Mouse (Mus musculus): ENCODE measurements at regions not wholly inside any gene's neighbourhood (a gene's known extent, or its start where the extent isn't known, plus 50 kb on each side); places are given as distances from the start of the nearest gene placed in this dataset.

GRCm38 (mm10) chr17:69727325-69727724 lies 241.5 kb upstream of the Dlgap1 start:
- no peak for TF ChIP-seq CTCF (IDR thresholded peaks at IDR 0.05; ENCODE audit: extremely low read depth, insufficient read length, insufficient replicate concordance, low read depth, low read length)
- TF ChIP-seq POLR2A (IDR thresholded peaks at IDR 0.05; ENCODE audit: low read depth, low read length), result no peak

All from small intestine, adult 2 months (tissue).